Mouse (Mus musculus) erythroblast, adult 5-6 weeks (primary cell): ENCODE measurements around the gene Rnase12. TPM values are rescaled to one million over a fixed set of nuclear protein-coding genes. Genes with fewer than 3 reads are reported as not detected.

Experiments
- ATAC-seq: replicated peaks from 2 replicates; pipeline ENCODE4 v1.8.0; 2016; ENCODE audit warnings: moderate number of reproducible peaks, mild to moderate bottlenecking, moderate TSS enrichment, inconsistent platforms; ENCODE audit not compliant: poor library complexity, low FRiP score, severe bottlenecking
- total RNA-seq, 2 experiments: library from RNA; stranded (forward) in 1 of 2; stranded (reverse) in 1 of 2; fragments of 150-400 nt in 1 of 2; fragments of 200-764, 138-1000 nt in 1 of 2; gene quantifications; 2 replicates each; pipeline versions ENCODE4 v1.2.3 to v1.2.4; 2015 to 2017; ENCODE audit warnings: low replicate concordance in 2 of 2

Rnase12 gene
- total RNA-seq, 2 experiments from 2014 or later, result not detected

DNA sequence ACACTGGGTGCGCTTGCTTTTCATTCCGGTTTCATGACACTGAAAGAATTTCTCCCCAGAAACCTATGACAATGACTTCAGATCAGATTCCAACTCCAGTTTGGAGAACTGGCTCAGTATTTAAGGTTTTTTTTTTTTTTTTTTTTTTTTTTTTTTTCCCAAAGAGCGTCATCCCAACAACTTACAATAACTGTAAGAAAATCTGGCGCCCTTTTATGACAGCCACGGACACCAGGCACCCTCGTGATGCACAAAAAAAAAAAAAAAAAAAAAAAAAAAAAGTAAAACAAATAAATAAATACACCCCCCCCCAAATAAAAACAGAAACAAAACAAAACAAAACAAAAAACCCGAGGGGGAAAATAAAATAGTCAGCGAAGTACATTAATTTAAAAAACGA is 30.3 kb upstream of the Rnase12 start:
- no peak for ATAC-seq

GRCm38 (mm10) chr14:51085911-51086310 is 28.4 kb upstream of the Rnase12 start:
- no peak for ATAC-seq

- no peak for ATAC-seq
Measured at GRCm38 (mm10) chr14:51085086-51085485, 27.6 kb upstream of the Rnase12 start.

GRCm38 (mm10) chr14:51083805-51084204 is 26.3 kb upstream of the Rnase12 start:
- no peak for ATAC-seq

- no peak; the same call in 1 of the 2 replicates for ATAC-seq
Measured at GRCm38 (mm10) chr14:51082599-51083581, 25.4 kb upstream of the Rnase12 start.

GRCm38 (mm10) chr14:51081035-51081434 is 23.6 kb upstream of the Rnase12 start:
- ATAC-seq, result no peak

DNA sequence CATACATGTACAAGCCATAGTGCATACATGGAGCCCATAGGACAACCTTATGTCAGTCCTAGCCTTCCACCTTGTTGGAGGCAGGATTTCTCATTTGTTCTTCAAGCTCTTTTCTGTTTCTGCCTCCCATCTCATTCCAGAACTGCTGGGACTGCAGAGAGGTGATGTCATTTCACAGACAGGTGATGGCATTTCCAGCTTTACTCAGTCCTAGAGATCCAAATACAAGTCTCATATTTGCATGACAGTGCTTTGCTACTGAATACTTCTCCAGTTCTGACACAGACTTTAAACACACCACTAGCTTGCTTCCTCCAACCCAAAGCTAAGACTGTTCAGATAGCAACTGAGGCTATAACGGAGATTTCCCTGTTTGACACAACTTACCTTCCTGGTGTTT is 21.7 kb upstream of the Rnase12 start:
- no peak for ATAC-seq

DNA sequence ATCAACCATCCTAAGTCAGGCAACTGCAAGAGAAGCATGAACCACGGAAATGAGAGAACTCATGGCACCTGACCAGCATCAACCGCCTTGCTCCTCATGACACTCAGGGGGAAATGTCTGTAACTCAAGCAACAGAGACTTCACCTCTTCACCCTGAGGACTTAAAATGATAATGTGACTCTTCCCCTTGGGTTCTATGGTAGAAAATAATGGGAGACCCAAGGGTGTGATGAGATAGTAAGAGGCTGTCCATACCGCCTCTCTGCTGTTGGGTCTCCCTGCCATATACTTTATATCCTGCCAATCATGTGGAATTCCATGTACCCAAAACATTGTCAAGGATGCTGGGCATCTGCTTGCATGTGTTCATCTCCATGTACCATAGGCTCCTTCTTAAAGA is 16.9 kb upstream of the Rnase12 start, which contains the start of gene Olfr750:
Gene Olfr750 (minus strand): TSS at position 101 of the 400 bp plus-strand sequence.
- no peak for ATAC-seq

GRCm38 (mm10) chr14:51069617-51070016 is 12.2 kb upstream of the Rnase12 start:
- no peak for ATAC-seq

DNA sequence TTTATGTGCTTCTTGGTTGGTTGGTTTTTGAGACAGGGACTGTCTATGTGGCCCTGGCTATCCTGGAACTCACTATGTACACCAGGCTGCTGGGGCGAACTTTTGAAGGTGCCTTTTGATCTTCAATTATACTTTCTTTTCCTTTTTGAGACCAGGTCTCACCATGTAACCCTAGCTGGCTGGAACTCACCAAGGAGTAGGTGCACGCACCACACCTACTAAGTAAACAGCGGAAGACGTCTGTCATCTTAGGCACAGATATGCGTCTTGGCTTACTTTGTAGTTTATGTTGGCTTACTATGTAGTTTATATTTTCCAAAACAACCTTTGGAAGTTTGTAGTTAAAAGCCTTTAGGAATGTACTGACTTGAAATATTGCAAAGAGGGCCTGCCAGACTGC is 11.5 kb upstream of the Rnase12 start:
- no peak for ATAC-seq

- ATAC-seq, result no peak
Measured at GRCm38 (mm10) chr14:51060761-51061160, 3.3 kb upstream of the Rnase12 start.

DNA sequence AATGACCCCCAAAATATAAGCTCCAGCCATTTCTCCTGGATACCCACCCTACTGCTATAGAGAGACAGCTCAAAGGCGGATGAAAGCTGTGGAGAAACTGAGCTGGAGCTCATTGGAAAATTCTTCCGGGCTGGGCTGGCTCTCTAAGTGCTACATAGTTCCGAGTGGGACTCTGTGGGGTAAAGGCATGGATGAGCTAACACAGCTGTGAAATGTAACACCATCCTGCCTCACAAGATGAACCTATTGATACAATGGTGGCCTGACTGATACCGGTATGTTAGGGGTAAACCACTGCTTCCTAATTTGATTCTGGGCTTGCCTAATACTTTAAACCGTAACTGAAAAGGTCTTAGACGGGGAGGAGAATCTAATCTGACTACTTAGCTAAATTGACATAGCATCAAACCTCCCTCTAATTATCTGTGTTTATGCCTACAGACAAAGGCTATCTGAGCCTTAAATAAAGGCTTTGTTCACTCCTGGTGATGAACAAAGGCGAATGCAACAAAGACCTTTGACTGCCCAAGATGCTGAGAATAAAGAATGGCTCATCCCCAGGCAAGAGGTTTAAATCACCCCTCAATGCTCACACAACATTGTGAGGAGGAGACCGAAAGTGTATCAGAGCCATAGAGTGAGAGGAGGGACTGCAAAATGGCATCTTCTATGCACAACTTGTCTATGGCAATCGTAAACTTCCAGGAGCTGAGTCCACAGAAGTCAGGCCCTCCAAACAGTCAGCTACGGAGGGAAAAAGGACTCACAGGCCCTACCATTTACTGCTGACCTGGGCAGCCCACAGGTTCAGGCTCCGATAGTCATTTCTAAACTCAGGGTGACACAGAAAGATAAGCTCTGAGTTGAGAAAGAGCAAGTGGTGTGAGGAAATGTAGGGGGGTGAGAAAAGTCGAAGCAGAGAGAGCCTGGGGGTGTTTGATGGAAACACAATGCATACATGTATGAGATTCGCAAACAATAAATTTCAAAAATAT is 2.9 kb downstream of the Rnase12 start:
- no peak for ATAC-seq

DNA sequence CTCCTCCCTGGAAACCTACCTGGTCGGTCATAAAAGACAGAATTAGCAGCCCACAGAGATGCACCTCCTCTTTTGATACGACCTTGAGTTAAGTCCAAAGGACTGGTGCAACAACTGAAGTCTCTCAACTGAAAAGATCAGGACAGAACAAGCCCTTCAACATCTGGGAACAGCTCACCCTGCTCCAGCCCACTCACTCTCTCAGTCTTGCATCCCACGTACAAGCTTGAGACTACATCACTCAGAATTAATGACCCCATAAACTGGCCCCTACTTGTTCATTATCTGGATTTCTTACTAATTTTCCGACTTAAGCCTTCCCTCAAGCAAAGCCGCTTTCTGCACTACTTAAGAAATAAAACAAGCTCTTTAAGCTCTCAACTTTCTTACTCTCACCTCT is 4.3 kb downstream of the Rnase12 start:
- ATAC-seq, result no peak

DNA sequence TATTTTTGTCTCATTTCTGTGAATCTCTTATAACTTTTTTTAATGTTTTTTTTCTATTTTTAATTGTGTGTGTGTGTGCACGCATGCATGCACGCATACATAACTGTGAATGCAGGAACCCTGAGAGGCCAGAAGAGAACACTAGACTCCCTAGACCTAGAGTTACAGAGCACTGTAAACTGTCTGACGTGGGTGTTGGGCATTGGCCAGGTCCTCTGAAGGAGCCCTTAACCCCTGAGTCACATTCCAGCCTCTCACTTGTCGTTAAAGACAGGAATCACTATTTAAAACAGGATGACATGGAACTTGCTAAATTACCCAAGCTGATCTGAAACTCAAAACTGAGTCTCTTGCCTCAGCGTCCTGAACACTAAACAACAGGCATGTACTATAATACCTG is 5.5 kb downstream of the Rnase12 start:
- ATAC-seq, result no peak

GRCm38 (mm10) chr14:51050063-51050462 is 7.4 kb downstream of the Rnase12 start, which contains the start of gene Rnase11:
Gene Rnase11, minus strand, starts transcription at chr14:51050163.
- ATAC-seq, result no peak

DNA sequence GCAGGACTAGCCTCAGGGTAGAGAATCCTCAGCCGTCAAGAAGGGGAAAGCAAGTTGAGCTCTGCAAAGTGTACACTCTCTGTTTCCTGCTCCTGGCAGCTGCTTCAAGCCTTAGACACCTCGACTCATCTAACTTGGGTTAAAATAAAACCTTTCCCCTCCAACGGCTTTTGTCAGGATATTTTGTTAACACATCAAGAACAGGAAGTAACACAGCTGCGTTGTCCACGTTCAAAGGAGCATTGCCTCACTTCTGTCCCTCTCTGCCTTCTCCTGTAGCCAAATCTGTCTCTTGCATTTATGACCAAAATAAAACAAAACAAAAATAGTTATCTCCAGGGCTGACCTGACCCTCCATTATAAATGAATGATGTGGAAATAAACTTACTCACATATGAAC is 9.6 kb downstream of the Rnase12 start:
- ATAC-seq, result no peak

- ATAC-seq, result no peak
Measured at GRCm38 (mm10) chr14:51041769-51042168, 15.7 kb downstream of the Rnase12 start, which contains the start of gene Rnase9. Gene Rnase9, minus strand, starts transcription at chr14:51041869.

DNA sequence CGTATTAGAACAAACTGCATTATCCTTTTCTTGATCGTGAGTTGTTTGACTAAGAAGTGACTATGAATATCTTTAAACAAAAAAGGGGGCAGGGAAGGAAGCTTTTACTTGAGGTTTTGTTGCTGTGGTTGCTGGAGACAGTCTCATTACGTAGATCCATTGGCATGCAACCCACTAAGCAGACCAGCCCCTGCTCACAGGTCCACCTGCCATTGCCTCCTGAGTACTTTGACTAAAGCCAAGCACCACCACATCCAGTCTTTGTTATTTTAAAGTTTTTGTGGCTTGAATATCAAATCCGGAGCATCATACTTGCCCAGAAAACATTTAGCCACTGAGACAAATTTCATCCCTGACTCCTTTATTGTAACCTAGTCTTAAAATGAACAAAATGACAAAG is 21.2 kb downstream of the Rnase12 start:
- ATAC-seq, result no peak

- no peak for ATAC-seq
Measured at GRCm38 (mm10) chr14:51035206-51035605, 22.3 kb downstream of the Rnase12 start.
